Mouse (Mus musculus): ENCODE data around the gene 4930430A15Rik. TPM values are rescaled to one million over a fixed set of nuclear protein-coding genes. Genes with fewer than 3 reads are reported as not detected.

4930430A15Rik gene
- total and polyA plus RNA-seq, 3 experiments, result not detected

DNA sequence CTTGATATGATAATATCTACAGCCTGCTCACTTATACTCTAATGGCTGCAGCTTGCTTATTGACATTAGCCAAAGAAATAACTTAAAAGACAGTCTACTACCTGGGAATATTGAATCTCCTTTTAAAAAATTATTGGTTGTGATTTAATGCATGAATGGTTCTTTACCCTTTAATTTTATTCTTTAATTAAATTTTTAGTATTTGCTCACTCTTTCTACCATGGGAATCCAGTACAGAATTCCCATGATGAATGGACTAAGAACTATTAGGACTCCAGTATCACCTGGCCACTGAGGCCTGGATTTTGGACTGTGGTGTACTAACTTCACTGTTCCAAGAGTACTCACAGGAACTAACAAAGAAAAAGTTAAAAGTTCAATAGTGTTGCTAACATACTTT, 24.8 kb upstream of the 4930430A15Rik start, which contains the start of gene Olfr1276:
Gene Olfr1276 (plus strand): TSS at position 301 of the 400 bp plus-strand sequence.
- dilution Hi-C loops (cut with MboI; ENCODE audit: extremely low pct_ligation_motif_present, extremely low pct_unique_long_range_greater_than_20kb, low sequenced_read_pairs) (no loop called here), in situ Hi-C loops (cut with MboI; ENCODE audit: low pct_ligation_motif_present, low pct_unique_long_range_greater_than_20kb, low sequenced_read_pairs) (no loop called here)
- Histone ChIP-seq H3K9me3 (replicated peaks; ENCODE audit: low read length) (peaks cover 12% of the 10 kb centered on the region), H3K36me3 (replicated peaks in 1 of 2; ENCODE audit: control insufficient read depth in 1 of 2, insufficient read depth in 1 of 2, low read length in 1 of 2) (no peaks in the 10 kb centered on the region), H3K4me3 (replicated peaks in 1 of 3; ENCODE audit: low read depth in 2 of 3, low read length in 2 of 3, poor library complexity in 1 of 3) (no peak within 1 kb of the TSS), H3K4me2 (ENCODE audit: insufficient read depth, low read depth, poor library complexity, severe bottlenecking) (no peak within 1 kb of the TSS), H3K79me2 (replicated peaks; ENCODE audit: control insufficient read depth, extremely low read depth, insufficient read depth, poor library complexity, severe bottlenecking) (no peaks in the 10 kb centered on the region), H3K9ac (ENCODE audit: insufficient read depth, low read depth) (no peak within 1 kb of the TSS), H3K27ac (ENCODE audit: insufficient read depth, low read depth) (no peak within 1 kb of the TSS), H3K27me3 (replicated peaks) (no peaks in the 10 kb centered on the region), H3K4me1 (ENCODE audit: control insufficient read depth in 1 of 2, insufficient read depth in 2 of 2) (no peaks in the 10 kb centered on the region)
- no peak for DNase-seq (ENCODE audit: extremely low read depth)
- TF ChIP-seq RCOR1 (conservative IDR thresholded peaks at IDR 0.05; ENCODE audit: low read depth, low read length), result no peak
- TF ChIP-seq EP300 (IDR thresholded peaks at IDR 0.05; ENCODE audit: low read length), result no peak
- no peak for TF ChIP-seq RAD21 (IDR thresholded peaks at IDR 0.05; ENCODE audit: low read depth, low read length)
- no peak for TF ChIP-seq MAX (IDR thresholded peaks at IDR 0.05; ENCODE audit: low read length)

DNA sequence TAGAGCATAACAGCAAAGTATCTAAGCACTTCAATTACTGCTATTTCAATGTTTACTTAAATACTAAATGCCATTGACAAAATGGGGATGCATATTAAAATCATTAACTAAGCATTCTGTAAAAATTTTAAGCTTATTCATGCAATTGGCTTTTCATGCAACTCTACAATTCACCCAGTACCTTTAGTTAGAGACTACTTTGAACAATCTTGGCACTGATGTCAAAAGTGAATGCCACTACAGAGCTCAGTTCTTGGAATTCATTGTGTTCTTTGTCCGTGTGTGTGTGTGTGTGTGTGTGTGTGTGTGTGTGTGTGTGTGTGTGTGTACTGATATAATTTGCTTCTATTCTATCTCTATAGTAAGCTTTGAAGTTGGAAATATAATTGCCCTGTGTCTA, 5.8 kb upstream of the 4930430A15Rik start, which contains the start of gene Olfr1275:
Gene Olfr1275 (minus strand): TSS at position 101 of the 400 bp plus-strand sequence.
- DNase-seq (ENCODE audit: extremely low read depth), result no peak
- Histone ChIP-seq H3K4me2 (ENCODE audit: insufficient read depth, low read depth, poor library complexity, severe bottlenecking) (no peak within 1 kb of the TSS), H3K79me2 (replicated peaks; ENCODE audit: control insufficient read depth, extremely low read depth, insufficient read depth, poor library complexity, severe bottlenecking) (no peaks in the 10 kb centered on the region), H3K27me3 (replicated peaks) (no peaks in the 10 kb centered on the region), H3K4me1 (ENCODE audit: control insufficient read depth in 1 of 2, insufficient read depth in 2 of 2) (no peaks in the 10 kb centered on the region), H3K36me3 (replicated peaks in 1 of 2; ENCODE audit: control insufficient read depth in 1 of 2, insufficient read depth in 1 of 2, low read length in 1 of 2) (no peaks in the 10 kb centered on the region), H3K4me3 (replicated peaks in 1 of 3; ENCODE audit: low read depth in 2 of 3, low read length in 2 of 3, poor library complexity in 1 of 3) (no peak within 1 kb of the TSS), H3K9ac (ENCODE audit: insufficient read depth, low read depth) (no peak within 1 kb of the TSS), H3K27ac (ENCODE audit: insufficient read depth, low read depth) (no peak within 1 kb of the TSS), H3K9me3 (replicated peaks; ENCODE audit: low read length) (peaks cover 12% of the 10 kb centered on the region)
- TF ChIP-seq NELFE (IDR thresholded peaks at IDR 0.05; ENCODE audit: low read depth, low read length) (no peak), CHD1 (IDR thresholded peaks at IDR 0.05; ENCODE audit: low read depth, low read length) (no peak), MEF2A (IDR thresholded peaks at IDR 0.05; ENCODE audit: borderline replicate concordance, low read depth, low read length) (no peak), E2F4 (IDR thresholded peaks at IDR 0.05; ENCODE audit: insufficient replicate concordance, low read depth, low read length) (no peak), TBP (conservative IDR thresholded peaks at IDR 0.05; ENCODE audit: low read depth, low read length) (no peak), MAX (IDR thresholded peaks at IDR 0.05; ENCODE audit: low read length) (no peak), POLR2A (IDR thresholded peaks at IDR 0.05; ENCODE audit: low read depth, low read length) (no peak), UBTF (IDR thresholded peaks at IDR 0.05; ENCODE audit: low read depth, low read length) (no peak), MAZ (IDR thresholded peaks at IDR 0.05; ENCODE audit: low read depth, low read length) (no peak), CHD2 (IDR thresholded peaks at IDR 0.05; ENCODE audit: low read length) (no peak), HCFC1 (IDR thresholded peaks at IDR 0.05; ENCODE audit: low read depth, low read length) (no peak), JUN (IDR thresholded peaks at IDR 0.05; ENCODE audit: insufficient read depth, low read depth, low read length) (no peak), ZKSCAN1 (IDR thresholded peaks at IDR 0.05; ENCODE audit: borderline replicate concordance, low read depth, low read length) (no peak), RAD21 (IDR thresholded peaks at IDR 0.05; ENCODE audit: low read depth, low read length) (no peak), SIN3A (IDR thresholded peaks at IDR 0.05; ENCODE audit: low read length) (no peak), ZC3H11A (IDR thresholded peaks at IDR 0.05; ENCODE audit: low read depth, low read length) (no peak), IRF4 (IDR thresholded peaks at IDR 0.05; ENCODE audit: low read depth, low read length) (no peak), MXI1 (IDR thresholded peaks at IDR 0.05; ENCODE audit: low read depth, low read length) (no peak), EP300 (IDR thresholded peaks at IDR 0.05; ENCODE audit: low read length) (no peak)
- dilution Hi-C loops (cut with MboI; ENCODE audit: extremely low pct_ligation_motif_present, extremely low pct_unique_long_range_greater_than_20kb, low sequenced_read_pairs) (no loop called here), in situ Hi-C loops (cut with MboI; ENCODE audit: low pct_ligation_motif_present, low pct_unique_long_range_greater_than_20kb, low sequenced_read_pairs) (no loop called here)

Measured in CH12.LX (cell line).